Mouse (Mus musculus): ENCODE measurements at regions not wholly inside any gene's neighbourhood (a gene's known extent, or its start where the extent isn't known, plus 50 kb on each side); places are given as distances from the start of the nearest gene placed in this dataset.

DNA sequence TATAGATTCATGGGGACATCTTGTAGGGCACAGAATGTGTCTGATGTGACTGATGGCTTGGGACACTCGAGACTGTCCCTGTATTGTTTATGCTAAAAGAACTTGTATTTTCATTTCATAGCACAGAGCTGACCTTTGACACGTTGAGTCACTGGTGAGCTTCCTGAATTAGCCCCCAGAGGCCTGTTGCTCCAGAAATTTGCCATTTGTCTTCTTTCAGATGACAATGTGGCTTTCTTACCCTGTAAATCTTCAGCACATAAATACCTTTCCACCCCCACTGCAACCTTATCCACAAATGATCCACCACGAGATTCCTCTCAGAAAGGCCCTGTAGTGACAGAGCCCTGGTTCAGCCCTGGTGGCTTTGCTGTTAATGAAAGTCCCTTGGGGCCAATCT is 335.5 kb upstream of the Zfp637 start:
- in situ Hi-C loops (cut with MboI, MseI): no loop called here

DNA sequence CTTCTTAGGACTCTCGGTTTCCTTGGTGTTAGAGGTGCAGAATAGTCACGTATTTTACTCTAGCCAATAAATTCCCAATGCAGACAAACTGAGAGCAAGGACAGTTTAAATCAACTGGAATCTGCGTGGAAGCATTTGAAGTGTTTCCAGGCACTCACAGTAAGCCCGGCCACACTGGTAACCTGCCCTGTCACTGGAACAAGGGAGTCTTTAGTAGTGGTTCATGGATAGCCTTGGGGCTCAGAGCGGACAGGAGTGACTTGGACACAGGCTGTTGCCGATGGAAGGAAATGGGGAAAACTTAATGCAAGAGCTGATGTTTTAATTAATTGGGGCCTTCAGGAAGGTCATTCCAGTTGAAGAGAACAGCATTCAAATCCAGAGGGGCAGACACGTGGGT is 334.4 kb upstream of the Zfp637 start:
- in situ Hi-C loops (cut with MboI, MseI): no loop called here

DNA sequence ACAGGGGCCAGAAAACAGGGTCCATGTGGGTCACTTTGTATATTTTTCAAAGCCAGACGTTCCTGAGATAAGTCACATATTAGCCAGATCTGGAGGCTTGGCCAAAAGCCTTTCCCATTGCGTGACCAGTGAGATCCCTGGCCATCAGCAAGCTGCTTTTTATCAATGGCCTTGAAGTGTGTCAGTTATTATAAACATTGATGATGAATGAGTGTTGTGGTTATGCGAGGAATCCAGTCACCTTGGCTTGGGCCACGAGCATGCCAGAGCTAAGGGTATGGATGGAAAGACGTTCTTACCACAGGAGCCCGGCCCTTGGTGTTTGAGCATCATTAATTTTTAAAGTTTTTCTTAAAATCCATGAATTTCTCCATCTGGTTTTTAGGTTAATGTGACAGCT is 332.1 kb upstream of the Zfp637 start:
- in situ Hi-C loops (cut with MboI, MseI): no loop called here

DNA sequence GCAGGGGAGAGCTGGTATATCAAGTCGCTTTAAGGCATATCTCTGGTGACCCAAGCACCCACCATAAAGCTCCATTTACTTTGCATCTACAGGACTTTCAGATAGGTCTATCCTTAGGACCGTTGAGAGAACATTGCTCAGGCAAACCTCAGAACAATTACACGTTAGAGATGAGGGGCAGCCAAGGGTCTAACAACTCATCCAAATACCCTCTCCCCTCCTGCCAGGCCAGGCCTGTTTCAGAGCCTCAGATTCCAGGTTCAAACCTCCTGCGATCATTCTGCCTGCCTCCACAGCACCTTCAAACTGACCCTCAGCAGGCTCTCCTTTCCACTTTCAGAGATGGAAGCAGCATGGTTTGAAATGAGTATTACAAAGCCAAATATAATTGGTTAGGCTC is 331.0 kb upstream of the Zfp637 start:
- in situ Hi-C loops (cut with MboI, MseI): no loop called here

DNA sequence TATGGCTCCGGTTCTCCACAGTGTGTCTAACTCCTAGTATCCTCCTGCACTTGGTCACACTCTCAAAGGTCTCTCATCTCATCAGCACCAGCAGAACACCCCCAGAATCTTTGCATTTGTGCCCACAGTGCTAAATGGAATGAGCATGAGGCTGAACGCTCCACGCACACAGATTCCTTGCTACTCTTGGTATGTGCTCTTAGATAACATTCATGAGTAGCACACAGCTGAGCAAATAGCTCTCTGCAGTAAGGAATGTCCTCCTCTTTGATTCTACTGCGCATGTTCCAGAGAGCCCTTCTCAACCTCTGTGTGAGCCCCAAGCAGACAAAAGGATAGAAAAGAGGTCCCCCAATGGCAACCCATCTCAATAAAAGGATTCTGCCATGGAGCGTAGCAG is 326.1 kb upstream of the Zfp637 start:
- in situ Hi-C loops (cut with MboI, MseI): no loop called here

DNA sequence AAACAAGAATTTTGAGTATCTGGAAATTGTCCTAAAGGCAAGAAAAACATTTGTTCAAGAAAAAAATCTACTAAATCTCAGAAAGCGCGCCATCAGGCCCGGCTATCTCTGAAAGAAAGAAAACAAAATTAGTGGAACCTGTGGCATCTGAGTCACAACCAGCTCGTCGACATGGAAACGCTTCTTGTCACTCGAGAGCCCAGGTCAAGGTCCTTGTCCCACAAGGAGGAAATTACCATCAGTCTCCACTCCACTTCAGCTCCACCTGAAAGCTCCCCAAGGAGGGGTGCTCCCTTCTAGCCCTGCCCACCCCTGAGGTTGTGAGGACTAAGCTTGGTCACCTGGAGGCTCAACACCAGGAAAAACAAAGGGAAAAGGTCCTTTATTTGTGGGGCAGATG is 324.1 kb upstream of the Zfp637 start:
- in situ Hi-C loops (cut with MboI, MseI): no loop called here

DNA sequence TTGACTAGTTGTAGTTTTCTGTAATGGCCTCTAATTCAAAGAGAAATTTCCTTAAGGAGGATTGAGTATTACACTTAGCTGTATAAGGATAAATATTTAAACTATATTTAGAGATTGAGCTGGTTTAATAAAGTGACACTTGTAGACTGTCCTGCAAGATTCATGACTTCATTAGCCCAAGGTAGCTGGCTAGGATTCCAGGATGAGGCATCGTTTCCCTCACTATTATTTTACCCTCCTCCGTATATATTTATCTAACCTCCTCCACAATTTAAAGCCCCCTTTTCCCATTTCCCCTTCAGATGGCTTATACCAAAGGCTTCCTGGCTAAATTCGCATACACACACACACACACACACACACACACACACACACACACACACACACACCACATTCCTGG is 322.0 kb upstream of the Zfp637 start:
- in situ Hi-C loops (cut with MboI, MseI): no loop called here

DNA sequence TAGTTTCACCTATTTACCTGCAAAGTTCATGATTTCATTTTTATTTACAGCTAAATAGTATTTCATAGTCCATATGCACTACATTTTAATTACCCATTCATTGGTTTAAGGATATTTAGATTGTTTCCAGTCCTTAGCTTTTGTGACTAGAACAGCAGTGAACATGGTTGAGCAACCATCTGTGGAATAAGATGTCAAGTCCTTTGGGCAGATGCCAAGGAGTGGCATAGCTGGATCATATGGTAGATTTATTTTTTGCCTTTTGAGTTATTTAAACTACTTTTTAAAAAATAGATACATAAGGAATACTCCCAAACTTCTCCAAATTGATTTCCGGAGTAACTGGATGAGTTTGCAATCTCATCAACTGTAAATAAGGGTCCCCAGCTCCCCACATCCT is 321.5 kb upstream of the Zfp637 start:
- in situ Hi-C loops (cut with MboI, MseI): no loop called here

DNA sequence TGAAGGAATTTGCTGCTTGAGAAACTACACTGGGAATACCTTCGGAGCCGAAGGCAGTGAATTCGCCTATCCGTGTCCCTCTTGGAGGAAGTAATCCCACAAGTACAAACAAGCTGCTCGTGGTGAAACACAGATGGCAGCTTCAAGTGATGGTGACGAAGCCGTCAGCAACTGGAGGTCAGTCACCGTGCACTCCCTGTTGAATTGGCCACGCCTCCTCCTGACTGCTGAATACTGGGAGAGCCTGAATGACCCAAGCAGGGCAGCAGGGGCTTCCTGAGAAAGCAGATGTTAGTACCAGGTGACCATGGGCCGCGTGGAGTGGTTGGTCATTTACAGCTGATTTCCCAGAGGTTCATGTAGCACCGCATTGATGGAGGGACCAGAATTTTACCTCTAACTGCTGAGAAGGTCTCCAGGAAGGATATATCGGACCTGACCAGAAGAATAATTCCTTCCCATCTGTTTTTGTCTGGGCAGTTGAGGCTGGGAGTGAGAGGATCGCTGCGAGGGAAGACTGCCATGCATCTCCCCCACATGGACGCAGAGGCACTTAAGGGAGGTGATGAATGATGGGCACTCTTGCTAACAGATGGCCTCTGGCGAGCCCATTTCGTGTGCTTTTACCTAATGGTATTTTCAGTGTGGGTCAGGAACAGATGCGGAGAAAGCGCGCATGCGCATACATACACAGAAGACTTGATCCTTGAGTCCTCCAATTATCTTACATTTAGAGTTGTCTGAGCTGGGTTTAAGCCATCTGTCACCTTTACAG is 314.6 kb upstream of the Zfp637 start:
- in situ Hi-C loops (cut with MboI, MseI): no loop called here

DNA sequence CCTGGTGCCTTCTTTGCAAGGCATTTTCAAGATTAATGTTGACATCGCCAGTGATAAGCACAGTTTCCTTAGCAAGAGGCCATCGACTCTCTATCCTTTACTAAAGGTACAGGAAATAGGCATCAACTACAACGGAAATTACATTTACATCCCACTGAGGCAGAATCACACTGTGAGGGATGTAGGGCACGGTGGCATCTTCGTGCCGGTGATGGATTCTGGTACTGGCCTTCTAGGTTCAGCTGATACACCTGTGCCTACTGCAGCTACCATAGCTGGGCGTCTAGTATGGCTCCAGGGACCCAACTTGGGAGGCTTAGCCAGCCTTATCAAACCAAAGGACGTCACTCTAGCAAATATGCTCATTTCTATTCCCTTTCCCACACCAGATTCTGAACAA is 313.5 kb upstream of the Zfp637 start:
- in situ Hi-C loops (cut with MboI, MseI): no loop called here

DNA sequence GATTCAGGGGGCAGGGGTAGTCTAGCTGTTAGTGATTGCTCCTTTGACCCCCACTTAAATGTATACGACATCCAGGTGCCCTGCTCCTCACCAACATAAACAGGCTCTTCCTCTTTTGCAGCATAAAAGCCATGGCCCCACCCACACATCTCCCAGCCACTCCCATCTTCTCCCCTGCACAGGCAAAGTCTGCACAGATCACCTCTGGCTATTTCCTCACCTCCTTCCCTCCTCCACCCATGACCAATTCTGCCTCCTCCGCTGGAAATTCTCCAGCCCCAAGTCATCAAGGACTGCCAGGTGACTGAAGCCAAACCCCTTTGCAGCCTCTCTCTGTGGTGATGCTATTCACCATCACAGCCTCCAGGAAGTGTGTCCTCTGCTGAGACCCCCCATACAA is 306.8 kb upstream of the Zfp637 start:
- in situ Hi-C loops (cut with MboI, MseI): no loop called here

DNA sequence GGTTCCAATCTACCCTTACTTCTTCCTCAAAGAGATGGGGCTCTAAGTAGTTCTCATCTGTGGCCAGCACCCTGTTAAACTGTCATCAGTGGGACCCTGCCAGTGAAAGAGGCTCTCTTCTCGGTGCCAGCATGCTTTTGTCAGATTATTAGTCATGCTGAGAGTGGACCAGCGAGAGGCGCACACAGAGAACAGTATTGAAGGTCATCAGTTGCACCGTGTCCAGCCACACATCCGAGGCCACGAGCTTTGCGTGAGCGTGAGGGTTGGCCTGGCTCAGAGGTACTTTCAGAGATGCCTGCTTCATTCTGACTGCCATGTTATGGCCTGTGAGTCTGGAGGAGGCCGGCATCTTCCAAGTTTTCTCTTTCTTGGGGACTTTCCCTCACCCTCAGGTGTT is 306.0 kb upstream of the Zfp637 start:
- in situ Hi-C loops (cut with MboI, MseI): no loop called here

DNA sequence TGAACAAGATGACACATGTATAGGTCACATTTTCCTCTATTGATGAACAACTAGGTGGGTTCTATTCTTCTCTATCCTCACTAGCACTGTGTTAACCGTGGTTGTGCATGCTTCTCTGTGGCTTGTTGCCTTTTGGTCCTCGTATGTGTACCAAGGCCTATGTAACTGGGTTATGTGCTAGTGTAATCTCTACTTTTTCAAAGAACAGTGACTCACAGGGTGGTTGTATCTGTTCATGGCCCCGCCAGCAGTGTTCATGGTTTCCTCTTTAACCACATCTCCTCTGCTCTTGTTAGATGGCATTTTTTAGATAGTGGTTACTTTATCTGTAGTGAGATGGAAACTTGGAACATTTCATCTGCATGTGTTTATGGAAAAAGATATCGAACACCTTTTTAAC is 304.9 kb upstream of the Zfp637 start:
- in situ Hi-C loops (cut with MboI, MseI): no loop called here

DNA sequence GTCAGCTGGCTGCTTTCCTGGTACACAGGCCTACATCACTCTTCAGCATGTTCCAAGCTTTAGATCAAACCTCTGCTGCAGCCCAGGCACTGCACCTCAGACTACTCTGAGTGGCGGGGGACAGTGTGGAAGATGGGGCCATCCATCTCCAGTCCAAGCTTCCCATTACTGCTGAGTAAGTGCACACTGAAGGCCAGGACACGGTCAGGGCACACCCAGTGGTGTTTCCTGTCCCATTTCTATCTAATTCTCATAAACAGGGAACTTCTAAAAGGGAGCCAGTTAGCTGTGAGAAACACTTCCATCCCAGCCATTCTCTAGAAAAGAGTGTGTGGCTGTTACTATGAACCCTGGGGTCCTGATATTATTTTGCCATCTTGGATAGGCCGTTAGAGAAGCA is 298.5 kb upstream of the Zfp637 start:
- in situ Hi-C loops (cut with MboI, MseI): no loop called here

DNA sequence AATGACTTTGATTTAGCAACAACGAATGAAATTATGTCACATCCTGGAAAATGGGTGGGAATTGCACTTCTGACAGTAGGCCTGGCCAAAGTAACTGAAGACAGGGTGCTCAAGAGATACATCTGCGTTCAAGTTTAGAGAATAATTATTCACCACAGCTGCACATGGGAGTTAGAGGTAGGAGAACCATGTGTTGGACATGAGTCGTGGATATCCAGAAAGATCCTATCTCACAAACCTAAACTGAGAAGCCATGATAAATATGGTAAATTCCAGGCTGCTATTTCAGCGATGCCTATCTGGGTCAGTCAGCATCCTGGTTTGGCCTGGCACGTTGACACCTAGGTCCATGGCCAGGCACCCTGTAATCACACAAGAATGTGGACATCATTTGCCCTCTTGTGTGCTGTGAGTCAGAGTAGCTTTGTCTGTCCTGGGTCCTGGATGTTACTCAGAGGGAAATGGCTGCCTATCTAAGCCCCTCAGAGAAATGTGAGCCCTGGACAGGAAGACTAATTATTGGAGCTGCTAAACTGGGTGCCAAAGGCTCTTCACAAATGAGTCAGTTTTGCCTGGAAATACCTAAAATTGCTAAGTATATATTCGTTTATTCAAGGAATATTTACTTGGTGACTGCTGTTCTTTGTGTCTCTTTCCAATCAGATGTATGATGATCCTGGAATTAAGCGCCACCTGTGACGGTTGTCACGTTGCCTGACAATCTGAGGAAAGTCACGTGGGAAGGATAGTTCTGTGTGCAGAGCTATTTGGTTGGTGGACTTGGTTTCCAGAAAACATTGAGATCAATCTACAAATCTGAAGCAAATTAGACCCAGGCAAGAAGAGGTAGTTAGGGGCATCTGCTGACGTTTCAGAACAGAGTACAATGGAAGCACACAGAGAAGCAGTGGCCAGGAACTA is 296.4 kb upstream of the Zfp637 start:
- in situ Hi-C loops (cut with MboI, MseI): no loop called here

DNA sequence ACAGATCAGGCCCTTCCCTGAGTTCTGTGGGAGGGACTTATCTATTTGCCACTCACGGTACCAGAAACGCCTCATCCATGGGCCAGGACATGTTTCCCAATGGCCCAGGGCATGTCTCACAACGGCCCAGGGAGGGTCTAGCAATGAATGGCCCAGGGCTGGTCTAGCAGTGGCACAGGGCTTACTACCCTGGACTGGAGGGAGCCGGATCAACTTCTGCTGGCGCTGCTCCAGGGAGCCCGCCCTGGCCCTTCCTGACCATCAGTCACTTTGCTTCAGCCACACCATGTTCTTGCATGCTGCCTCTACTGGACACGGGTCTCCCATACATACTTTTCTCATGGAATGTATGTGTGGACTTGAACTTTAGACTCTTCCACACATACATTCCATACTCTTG is 290.1 kb upstream of the Zfp637 start:
- in situ Hi-C loops (cut with MboI, MseI): no loop called here

DNA sequence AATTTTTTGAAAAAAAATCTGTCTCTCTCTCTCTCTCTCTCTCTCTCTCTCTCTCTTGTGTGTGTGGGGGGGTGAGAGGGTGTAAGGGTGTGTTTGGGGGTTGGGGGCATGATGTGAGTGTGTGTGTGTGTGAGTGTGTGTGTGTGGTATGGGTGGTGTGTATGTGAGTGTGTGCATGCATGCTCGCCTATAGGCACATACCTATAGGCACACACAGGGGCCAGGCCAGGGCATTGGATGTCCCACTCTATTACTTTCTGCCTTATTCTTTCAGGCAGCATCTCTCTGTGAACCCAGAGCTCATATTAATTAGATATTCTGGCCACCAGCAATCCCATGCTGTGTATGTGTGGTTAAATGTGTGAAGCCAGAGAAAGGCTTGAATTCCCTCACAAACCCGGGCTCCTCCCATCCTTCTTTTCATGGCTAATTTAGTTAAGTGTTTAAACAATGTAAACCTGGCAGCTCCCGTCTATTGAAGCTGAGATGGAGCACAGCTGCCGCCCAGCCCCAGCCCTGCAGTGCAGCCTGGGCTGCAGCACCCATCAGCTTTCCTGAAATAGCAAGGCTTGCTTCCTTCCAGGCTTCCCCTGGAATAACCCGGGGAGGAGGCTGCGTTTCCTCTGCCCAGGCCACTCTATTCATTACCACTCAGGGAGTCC is 288.8 kb upstream of the Zfp637 start:
- in situ Hi-C loops (cut with MboI, MseI): no loop called here

DNA sequence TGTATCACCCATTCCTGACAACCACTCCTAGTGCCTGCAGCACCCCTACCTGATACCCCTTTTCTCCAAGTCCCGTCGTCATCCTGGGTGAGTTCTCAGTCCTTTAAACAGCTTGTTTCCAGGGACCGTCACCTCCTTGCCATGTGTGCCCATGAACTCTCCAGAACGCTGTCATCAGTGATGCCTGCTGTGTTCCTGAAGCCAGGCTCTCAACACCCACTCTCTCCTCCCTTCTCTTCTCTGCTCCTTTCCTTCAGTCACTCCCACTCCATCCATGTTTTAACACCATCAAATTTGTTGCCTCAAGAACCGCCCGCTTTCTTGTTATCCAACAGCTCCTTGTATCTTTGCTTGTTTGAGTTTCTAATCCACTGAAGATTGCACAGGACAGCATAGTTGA is 277.8 kb upstream of the Zfp637 start:
- in situ Hi-C loops (cut with MboI, MseI): no loop called here

DNA sequence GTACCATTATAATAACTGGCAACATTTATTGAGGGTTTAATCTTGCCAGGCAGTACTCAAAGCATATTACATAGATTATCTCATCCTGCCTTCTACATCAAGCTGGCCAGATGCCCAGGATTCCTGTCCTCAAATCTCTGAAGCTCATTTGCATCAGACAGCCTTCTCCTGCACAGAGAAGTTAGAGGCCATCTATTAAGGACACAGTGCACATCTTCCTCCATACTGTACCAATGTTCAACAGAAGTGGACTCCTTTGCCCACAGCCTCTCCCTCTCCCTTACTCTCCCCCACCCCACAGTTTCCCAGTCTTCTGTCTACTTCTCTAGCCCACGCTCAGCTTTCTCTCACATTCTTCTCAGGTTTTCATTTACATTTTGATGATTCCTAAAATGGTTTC is 277.3 kb upstream of the Zfp637 start:
- in situ Hi-C loops (cut with MboI, MseI): no loop called here

DNA sequence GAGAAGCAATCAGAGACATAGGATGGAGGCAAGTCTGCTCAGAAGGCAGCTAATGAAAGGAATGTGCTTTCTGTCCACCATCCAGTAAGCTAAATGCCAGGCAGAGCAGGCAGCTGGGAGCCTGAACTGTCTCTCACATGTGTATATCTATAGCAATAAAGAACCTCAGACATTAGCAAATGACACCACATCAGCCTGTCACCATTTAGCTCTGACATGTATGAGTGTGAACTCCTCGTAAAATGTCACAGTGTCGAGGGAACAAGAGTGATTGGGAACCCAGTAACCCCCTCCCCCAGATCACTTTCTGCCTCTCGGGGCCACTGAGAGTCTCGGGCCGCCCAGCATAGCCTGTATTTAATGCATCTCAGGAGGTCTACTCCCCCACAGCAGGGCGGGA is 274.2 kb upstream of the Zfp637 start:
- in situ Hi-C loops (cut with MboI, MseI): no loop called here

DNA sequence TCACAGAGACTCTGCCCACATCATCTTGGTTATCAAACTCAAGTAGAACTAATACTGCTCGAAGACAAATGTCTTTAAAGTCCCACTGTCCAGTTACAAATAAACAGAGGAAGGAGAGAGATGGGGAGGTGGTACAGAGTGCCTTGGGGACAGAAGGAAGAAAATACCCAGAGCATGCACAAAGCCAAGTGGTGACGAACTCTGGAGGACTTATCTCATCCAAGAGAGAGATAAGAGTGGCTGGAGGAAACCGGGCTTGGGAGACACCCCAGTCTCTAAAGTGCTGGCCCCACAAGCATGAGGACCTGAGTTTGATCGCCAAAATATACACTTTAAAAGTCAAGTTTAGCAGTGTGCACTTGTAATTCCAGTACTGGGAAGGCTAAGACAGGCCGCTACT is 273.3 kb upstream of the Zfp637 start:
- in situ Hi-C loops (cut with MboI, MseI): no loop called here

DNA sequence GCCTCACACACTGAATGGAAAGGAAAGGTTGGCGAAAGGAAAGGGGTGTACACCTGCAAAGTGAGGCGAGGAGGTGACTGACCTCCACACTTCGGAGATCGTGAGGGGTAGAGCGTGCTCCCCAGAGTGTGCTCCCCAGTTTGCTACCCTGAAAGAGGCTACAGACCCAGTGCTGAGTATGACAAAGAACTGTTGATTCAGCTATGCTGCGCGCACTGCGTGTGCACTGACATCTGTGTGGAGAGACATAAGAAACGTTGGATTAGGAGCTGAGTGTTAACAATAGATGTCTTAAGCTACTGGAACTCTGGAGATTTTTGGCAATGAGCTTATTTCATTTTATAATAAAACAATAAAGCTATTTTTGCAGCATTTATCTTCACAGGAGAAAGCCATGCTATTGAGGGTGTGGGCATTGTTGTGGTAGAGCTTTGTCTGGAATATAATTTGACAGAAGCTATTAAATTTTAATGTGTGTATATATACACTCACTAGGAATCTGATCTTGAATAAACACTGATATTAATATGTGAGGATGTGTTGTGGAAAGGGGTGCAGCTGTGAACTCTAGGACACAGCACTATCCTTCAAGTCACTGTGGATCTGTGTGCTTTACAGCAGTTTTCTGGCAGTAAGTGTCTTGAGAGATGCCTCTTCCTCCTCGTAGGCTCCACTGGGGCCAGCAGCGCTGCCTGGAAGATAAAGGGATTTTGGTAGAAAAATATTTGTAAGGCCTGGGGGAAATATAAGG is 271.2 kb upstream of the Zfp637 start:
- in situ Hi-C loops (cut with MboI, MseI): no loop called here

Measured in T-helper 2 cell (primary cell).